Mouse (Mus musculus): ENCODE measurements around the gene Nuak1. TPM values are rescaled to one million over a fixed set of nuclear protein-coding genes. Genes with fewer than 3 reads are reported as not detected.
A peak's percentile ranks its signal among the peaks of the same experiment; 100 is the strongest.

Nuak1 gene
- polyA plus RNA-seq, 1 experiment from 2014 or later = 2.4 TPM

- no peaks in the 10 kb centered on the region for H3K9me3 ChIP-seq (replicated peaks; ENCODE audit: low read length)
- ATAC-seq (replicated peaks; ENCODE audit: low FRiP score, low read depth) = no peak
Measured at GRCm38 (mm10) chr10:84357593-84357992, 82.8 kb downstream of the Nuak1 start.

DNA sequence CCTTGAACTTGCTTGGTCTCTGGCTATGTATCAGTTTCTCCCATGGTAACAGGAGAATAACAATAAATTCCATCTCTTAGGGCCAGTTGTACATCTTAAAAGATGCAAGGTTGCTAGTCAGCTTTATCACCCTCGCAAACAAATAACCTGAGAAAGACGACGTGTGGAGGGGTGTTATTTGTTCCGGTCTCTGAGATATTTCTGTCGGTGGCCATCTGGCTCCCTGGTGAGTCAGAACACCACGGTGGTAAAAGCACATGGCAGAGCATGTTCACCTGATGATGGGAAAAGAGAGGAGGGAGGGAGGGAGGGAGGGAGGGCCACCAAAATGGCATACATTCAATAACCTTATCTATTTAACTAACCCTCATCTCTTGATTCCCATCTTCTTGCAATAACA, 86.1 kb downstream of the Nuak1 start:
- no peak overlapping the region for H3K4me2 ChIP-seq (ENCODE audit: low read length)
- ATAC-seq (replicated peaks; ENCODE audit: low FRiP score, low read depth) (no peak), DNase-seq (ENCODE audit: low spot score) (no peak)
- no peak overlapping the region for H3K4me3 ChIP-seq (replicated peaks; ENCODE audit: low read depth, low read length)
- no peaks in the 10 kb centered on the region for H3K36me3 ChIP-seq (ENCODE audit: insufficient read depth, low read length)
- TF ChIP-seq CTCF (IDR thresholded peaks at IDR 0.05; ENCODE audit: low read depth) = no peak
- WGBS = 43% methylated on average over 6 of the region's 6 CpGs
- H3K9ac ChIP-seq (ENCODE audit: low read depth, low read length) = no peak overlapping the region
- H3K27me3 ChIP-seq (ENCODE audit: insufficient read depth, low read length) = no peaks in the 10 kb centered on the region
- no peak overlapping the region for H3K27ac ChIP-seq
- H3K9me3 ChIP-seq (replicated peaks; ENCODE audit: low read length) = no peaks in the 10 kb centered on the region
- no peaks in the 10 kb centered on the region for H3K4me1 ChIP-seq (replicated peaks; ENCODE audit: insufficient read depth, low read length)

More at GRCm38 (mm10) chr10:84357593-84357992, 82.8 kb downstream of the Nuak1 start:
- WGBS = 79% methylated on average over 4 of the region's 4 CpGs
- H3K4me3 ChIP-seq (replicated peaks; ENCODE audit: low read depth, low read length) = no peak overlapping the region
- no peak for DNase-seq (ENCODE audit: low spot score)
- H3K4me2 ChIP-seq (ENCODE audit: low read length) = no peak overlapping the region
- no peak overlapping the region for H3K9ac ChIP-seq (ENCODE audit: low read depth, low read length)
- no peak overlapping the region for H3K27ac ChIP-seq
- H3K27me3 ChIP-seq (ENCODE audit: insufficient read depth, low read length) = no peaks in the 10 kb centered on the region
- no peak for TF ChIP-seq CTCF (IDR thresholded peaks at IDR 0.05; ENCODE audit: low read depth)
- H3K36me3 ChIP-seq (ENCODE audit: insufficient read depth, low read length) = no peaks in the 10 kb centered on the region
- no peaks in the 10 kb centered on the region for H3K4me1 ChIP-seq (replicated peaks; ENCODE audit: insufficient read depth, low read length)

DNA sequence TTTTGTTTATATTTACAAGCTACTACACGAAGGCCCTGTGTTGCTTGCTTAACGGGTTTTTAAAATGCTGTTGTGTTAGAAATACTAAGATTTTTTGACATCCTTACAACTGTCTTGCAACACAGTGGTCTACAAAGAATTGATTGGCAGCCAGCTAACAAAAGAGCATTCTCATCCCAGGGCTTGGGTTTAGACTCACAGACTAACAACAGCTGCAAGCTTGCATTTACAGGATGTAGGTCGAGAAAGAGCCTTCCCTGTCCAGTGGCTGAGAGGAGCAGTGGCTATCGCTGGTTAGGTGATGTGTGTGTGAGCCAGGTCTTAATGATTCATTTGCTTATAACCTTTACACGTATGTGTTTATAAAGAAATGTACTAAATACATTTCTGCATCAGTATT, 94.7 kb downstream of the Nuak1 start:
- Histone ChIP-seq H3K27ac (no peak overlapping the region), H3K9me3 (replicated peaks; ENCODE audit: low read length) (no peaks in the 10 kb centered on the region), H3K36me3 (ENCODE audit: insufficient read depth, low read length) (no peaks in the 10 kb centered on the region), H3K4me3 (replicated peaks; ENCODE audit: low read depth, low read length) (no peak overlapping the region), H3K4me2 (ENCODE audit: low read length) (no peak overlapping the region), H3K9ac (ENCODE audit: low read depth, low read length) (no peak overlapping the region), H3K27me3 (ENCODE audit: insufficient read depth, low read length) (no peaks in the 10 kb centered on the region), H3K4me1 (replicated peaks; ENCODE audit: insufficient read depth, low read length) (no peaks in the 10 kb centered on the region)
- WGBS = 74% methylated on average over 5 of the region's 5 CpGs
- no peak for TF ChIP-seq CTCF (IDR thresholded peaks at IDR 0.05; ENCODE audit: low read depth)
- ATAC-seq (replicated peaks; ENCODE audit: low FRiP score, low read depth) (no peak), DNase-seq (ENCODE audit: low spot score) (no peak)

DNA sequence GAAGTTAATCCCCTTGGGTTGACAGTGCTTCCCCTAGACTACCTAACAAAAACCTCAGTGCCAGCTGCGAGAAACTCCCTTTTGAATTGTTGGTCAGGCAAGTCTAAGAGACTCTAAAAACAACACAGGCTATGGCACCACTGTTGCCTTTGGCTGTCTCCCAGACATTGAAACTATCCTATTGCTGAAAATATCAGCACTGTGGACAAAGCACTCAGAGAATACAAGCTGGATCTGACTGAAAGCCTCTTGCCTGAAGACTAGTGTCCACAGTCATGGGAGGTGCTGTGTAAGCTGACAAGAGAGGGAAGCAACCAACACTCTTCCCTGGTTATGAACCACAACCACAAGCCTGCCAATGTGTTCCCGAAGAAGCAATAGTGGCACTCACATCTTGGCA, 96.9 kb downstream of the Nuak1 start:
- H3K4me3 ChIP-seq (replicated peaks; ENCODE audit: low read depth, low read length) = no peak overlapping the region
- ATAC-seq (replicated peaks; ENCODE audit: low FRiP score, low read depth) = no peak
- no peaks in the 10 kb centered on the region for H3K9me3 ChIP-seq (replicated peaks; ENCODE audit: low read length)
- no peak overlapping the region for H3K27ac ChIP-seq
- no peaks in the 10 kb centered on the region for H3K36me3 ChIP-seq (ENCODE audit: insufficient read depth, low read length)
- no peak overlapping the region for H3K9ac ChIP-seq (ENCODE audit: low read depth, low read length)
- no peak for TF ChIP-seq CTCF (IDR thresholded peaks at IDR 0.05; ENCODE audit: low read depth)
- 84% methylated on average over 2 of the region's 2 CpGs for whole genome bisulfite sequencing
- no peak overlapping the region for H3K4me2 ChIP-seq (ENCODE audit: low read length)
- peak; percentile 11 for DNase-seq (ENCODE audit: low spot score)
- no peaks in the 10 kb centered on the region for H3K4me1 ChIP-seq (replicated peaks; ENCODE audit: insufficient read depth, low read length)
- no peaks in the 10 kb centered on the region for H3K27me3 ChIP-seq (ENCODE audit: insufficient read depth, low read length)

DNA sequence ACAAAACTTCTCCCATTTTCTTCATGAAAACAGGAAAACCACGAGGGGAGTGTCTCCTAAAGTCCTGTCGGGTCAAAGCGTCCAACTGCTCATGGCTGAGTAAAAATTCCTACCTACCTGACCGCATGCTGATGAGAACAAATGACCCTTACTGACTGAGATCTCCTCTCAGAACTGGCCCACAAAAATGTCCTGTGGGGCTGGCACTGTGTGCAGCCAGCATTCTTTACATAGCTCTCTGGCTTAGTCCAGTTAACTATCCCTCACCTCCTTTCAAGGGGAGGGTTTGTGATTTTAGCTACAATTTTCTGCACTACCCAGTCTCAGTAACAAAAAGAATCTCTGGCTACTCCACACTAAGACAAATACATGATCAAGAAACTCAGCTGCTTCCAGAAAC, 100.9 kb downstream of the Nuak1 start:
- no peak for DNase-seq (ENCODE audit: low spot score)
- TF ChIP-seq CTCF (IDR thresholded peaks at IDR 0.05; ENCODE audit: low read depth) = no peak
- ATAC-seq (replicated peaks; ENCODE audit: low FRiP score, low read depth) = no peak
- Histone ChIP-seq H3K36me3 (ENCODE audit: insufficient read depth, low read length) (no peaks in the 10 kb centered on the region), H3K9me3 (replicated peaks; ENCODE audit: low read length) (no peaks in the 10 kb centered on the region), H3K4me2 (ENCODE audit: low read length) (no peak overlapping the region), H3K4me1 (replicated peaks; ENCODE audit: insufficient read depth, low read length) (no peaks in the 10 kb centered on the region), H3K9ac (ENCODE audit: low read depth, low read length) (no peak overlapping the region), H3K27me3 (ENCODE audit: insufficient read depth, low read length) (no peaks in the 10 kb centered on the region), H3K4me3 (replicated peaks; ENCODE audit: low read depth, low read length) (no peak overlapping the region), H3K27ac (no peak overlapping the region)
- 44% methylated on average over 4 of the region's 4 CpGs for WGBS

GRCm38 (mm10) chr10:84338752-84339151, 101.6 kb downstream of the Nuak1 start:
- no peak for DNase-seq (ENCODE audit: low spot score)
- no peak overlapping the region for H3K27ac ChIP-seq
- 79% methylated on average over 3 of the region's 3 CpGs for WGBS

GRCm38 (mm10) chr10:84335441-84335840, 105.0 kb downstream of the Nuak1 start:
- H3K4me3 ChIP-seq (replicated peaks; ENCODE audit: low read depth, low read length) = no peak overlapping the region
- H3K27me3 ChIP-seq (ENCODE audit: insufficient read depth, low read length) = no peaks in the 10 kb centered on the region
- H3K4me1 ChIP-seq (replicated peaks; ENCODE audit: insufficient read depth, low read length) = no peaks in the 10 kb centered on the region
- no peak overlapping the region for H3K4me2 ChIP-seq (ENCODE audit: low read length)
- H3K9ac ChIP-seq (ENCODE audit: low read depth, low read length) = no peak overlapping the region
- no peak for DNase-seq (ENCODE audit: low spot score)
- no peaks in the 10 kb centered on the region for H3K36me3 ChIP-seq (ENCODE audit: insufficient read depth, low read length)
- no peak overlapping the region for H3K27ac ChIP-seq
- no peak for TF ChIP-seq CTCF (IDR thresholded peaks at IDR 0.05; ENCODE audit: low read depth)
- ATAC-seq (replicated peaks; ENCODE audit: low FRiP score, low read depth) = no peak
- 72% methylated on average over 4 of the region's 4 CpGs for WGBS
- no peaks in the 10 kb centered on the region for H3K9me3 ChIP-seq (replicated peaks; ENCODE audit: low read length)

More at GRCm38 (mm10) chr10:84338752-84339151, 101.6 kb downstream of the Nuak1 start:
- Histone ChIP-seq H3K9me3 (replicated peaks; ENCODE audit: low read length) (no peaks in the 10 kb centered on the region), H3K4me1 (replicated peaks; ENCODE audit: insufficient read depth, low read length) (no peaks in the 10 kb centered on the region), H3K4me2 (ENCODE audit: low read length) (no peak overlapping the region), H3K36me3 (ENCODE audit: insufficient read depth, low read length) (no peaks in the 10 kb centered on the region), H3K4me3 (replicated peaks; ENCODE audit: low read depth, low read length) (no peak overlapping the region), H3K9ac (ENCODE audit: low read depth, low read length) (no peak overlapping the region), H3K27me3 (ENCODE audit: insufficient read depth, low read length) (no peaks in the 10 kb centered on the region)
- no peak for TF ChIP-seq CTCF (IDR thresholded peaks at IDR 0.05; ENCODE audit: low read depth)
- ATAC-seq (replicated peaks; ENCODE audit: low FRiP score, low read depth) = no peak
